Mouse (Mus musculus) kidney, adult 2 months (tissue): ENCODE results near the gene Snx11. TPM values are rescaled to one million over a fixed set of nuclear protein-coding genes. Genes with fewer than 3 reads are reported as not detected.

Source experiments
- DNase-seq: peaks from one replicate; pipeline ENCODE4 v3.0.0; 2021
- H3K27ac ChIP-seq: fragments of 200-500 bp; 2 replicates; pipeline ENCODE4 v1.5.1; 2012; ENCODE audit warnings: low read depth, low read length, control low read depth, inconsistent platforms; ENCODE audit not compliant: insufficient read depth
- H3K27me3 ChIP-seq: fragments of 200-500 bp; replicated peaks from 2 replicates; pipeline ENCODE4 v1.6.1; 2012; ENCODE audit warnings: mild to moderate bottlenecking, moderate library complexity, low read length, inconsistent platforms; ENCODE audit not compliant: control insufficient read depth, insufficient read depth
- H3K36me3 ChIP-seq: fragments of 200-500 bp; 2 replicates; pipeline ENCODE4 v1.6.1; 2012; ENCODE audit warnings: mild to moderate bottlenecking, moderate library complexity, low read length, inconsistent platforms; ENCODE audit not compliant: control insufficient read depth, insufficient read depth
- H3K4me1 ChIP-seq: fragments of 200-500 bp; 2 replicates; pipeline ENCODE4 v1.6.1; 2011; ENCODE audit warnings: low read length; ENCODE audit not compliant: control insufficient read depth, insufficient read depth
- H3K4me3 ChIP-seq: fragments of 200-500 bp; 2 replicates; pipeline ENCODE4 v1.5.1; 2011; ENCODE audit warnings: mild to moderate bottlenecking, low read depth, low read length, control low read depth; ENCODE audit not compliant: insufficient read depth
- CTCF ChIP-seq: fragments of 200-500 bp; conservative IDR thresholded peaks from 2 replicates; pipeline ENCODE4 v1.5.1; 2011; ENCODE audit warnings: low read depth, mild to moderate bottlenecking, control low read depth, low read length, moderate library complexity, mixed read lengths; ENCODE audit not compliant: insufficient read depth, insufficient read length
- POLR2A ChIP-seq: fragments of 200-500 bp; IDR thresholded peaks from one replicate; pipeline ENCODE4 v1.6.1; 2011; ENCODE audit warnings: low read depth, low read length, control low read depth
- WGBS: fragments of 180-500 bp; shearing (Covaris S2); methylation state at CpG from one replicate; pipeline ENCODE4 v1.1.7; 2018; 5-methylcytosine and 5-hydroxymethylcytosine counted together
- polyA plus RNA-seq: library from polyadenylated mRNA; depleted of rRNA; stranded (reverse); fragments of >200 nt; gene quantifications from 2 replicates; pipeline ENCODE4 v1.2.3, GENCODE M21; 2012

The Snx11 gene
- polyA plus RNA-seq, 1 experiment: 13.7 TPM

DNA sequence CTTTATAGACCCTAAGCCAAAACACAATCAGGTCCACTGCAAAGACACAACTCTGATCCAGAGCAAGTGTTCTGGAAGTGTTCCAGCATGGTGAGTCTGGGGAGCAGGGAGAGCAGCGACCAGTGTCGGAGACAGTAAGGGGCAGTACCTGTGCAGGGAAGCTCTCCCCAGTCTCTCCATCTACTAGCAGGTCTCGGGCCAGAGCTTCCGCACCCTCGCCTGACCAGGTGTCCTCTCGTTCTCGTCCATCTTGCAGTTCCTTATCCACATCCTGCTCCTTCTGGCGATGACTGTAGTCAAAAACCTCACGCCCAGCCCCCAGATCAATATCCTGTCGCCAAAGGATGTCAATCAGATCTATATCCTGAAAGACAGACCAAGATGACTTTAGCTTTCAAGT lies 44.6 kb upstream of the Snx11 start:
- H3K27ac ChIP-seq: no peak overlapping the region
- TF ChIP-seq CTCF: no peak
- peaks cover 3% of the 10 kb centered on the region; the same call in 1 of the 2 replicates for H3K36me3 ChIP-seq
- peaks cover 32% of the 10 kb centered on the region for H3K4me1 ChIP-seq
- H3K4me3 ChIP-seq: no peak overlapping the region
- H3K27me3 ChIP-seq: no peaks in the 10 kb centered on the region
- WGBS: 84% methylated on average over 10 of the region's 10 CpGs
- no peak for DNase-seq

GRCm38 (mm10) chr11:96818128-96818710 lies 40.9 kb upstream of the Snx11 start:
- WGBS: 76% methylated on average over 8 of the region's 8 CpGs
- Histone ChIP-seq H3K27me3 (no peaks in the 10 kb centered on the region), H3K4me3 (no peak overlapping the region), H3K36me3 (peaks cover 5% of the 10 kb centered on the region), H3K4me1 (peaks cover 13% of the 10 kb centered on the region; the same call in 1 of the 2 replicates), H3K27ac (no peak overlapping the region)
- no peak for TF ChIP-seq CTCF
- no peak for TF ChIP-seq POLR2A
- DNase-seq: no peak

DNA sequence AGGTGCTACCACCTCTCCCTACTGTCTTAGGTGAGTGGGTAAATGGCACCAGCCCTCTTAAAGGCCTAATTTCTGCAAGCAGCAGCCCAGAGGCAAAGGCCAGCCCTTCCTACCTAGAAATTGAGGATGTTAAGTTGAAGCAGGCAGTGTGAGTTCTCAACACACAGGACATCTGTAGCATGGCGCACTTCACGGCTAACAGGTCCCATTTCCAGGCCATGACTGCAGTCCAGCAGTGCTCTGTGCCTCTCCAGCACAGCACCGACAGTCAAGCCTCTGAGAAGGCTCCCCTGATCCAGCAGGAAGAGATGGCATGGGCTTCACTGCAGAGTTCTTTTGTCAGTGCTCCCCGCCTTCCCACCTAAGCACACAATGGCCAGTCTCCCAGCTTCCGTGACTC lies 39.6 kb upstream of the Snx11 start:
- DNase-seq: no peak
- TF ChIP-seq CTCF (no peak), POLR2A (no peak)

DNA sequence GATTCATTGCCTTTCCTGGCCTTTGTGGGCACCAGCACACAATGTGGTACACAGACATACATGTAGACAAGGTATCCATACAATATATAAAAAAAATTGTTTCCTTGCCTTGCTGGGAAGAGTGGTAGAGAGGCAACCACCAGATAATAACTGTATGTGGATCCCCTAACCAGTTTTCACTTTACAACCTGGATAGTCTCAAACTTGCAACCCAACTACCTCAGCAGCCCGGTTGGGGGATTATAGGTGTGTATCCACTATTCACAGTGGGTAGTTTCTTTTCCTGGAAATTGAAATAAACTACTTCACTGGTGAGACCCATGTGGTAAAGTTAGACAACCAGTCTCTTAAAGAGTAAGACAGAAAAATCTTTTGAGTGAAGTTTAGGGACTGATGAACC lies 39.1 kb upstream of the Snx11 start:
- TF ChIP-seq CTCF (no peak), POLR2A (no peak)
- Histone ChIP-seq H3K27ac (no peak overlapping the region), H3K4me3 (no peak overlapping the region), H3K36me3 (peaks cover 5% of the 10 kb centered on the region), H3K4me1 (no peaks in the 10 kb centered on the region), H3K27me3 (no peaks in the 10 kb centered on the region)
- DNase-seq: no peak
- WGBS: 92% methylated on average over 1 of the region's 1 CpGs

More for the DNA sequence above, 39.6 kb upstream of the Snx11 start:
- Histone ChIP-seq H3K27ac (no peak overlapping the region), H3K4me3 (no peak overlapping the region), H3K27me3 (no peaks in the 10 kb centered on the region), H3K4me1 (peaks cover under 1% of the 10 kb centered on the region; the same call in 1 of the 2 replicates), H3K36me3 (peaks cover 5% of the 10 kb centered on the region)
- 85% methylated on average over 5 of the region's 5 CpGs for WGBS

GRCm38 (mm10) chr11:96815895-96816294 lies 38.5 kb upstream of the Snx11 start:
- Histone ChIP-seq H3K36me3 (peaks cover 5% of the 10 kb centered on the region), H3K27me3 (no peaks in the 10 kb centered on the region), H3K4me1 (no peaks in the 10 kb centered on the region), H3K4me3 (no peak overlapping the region), H3K27ac (no peak overlapping the region)
- DNase-seq: no peak
- no peak for TF ChIP-seq POLR2A
- TF ChIP-seq CTCF: no peak
- 99% methylated on average over 2 of the region's 2 CpGs for WGBS

GRCm38 (mm10) chr11:96814443-96814842 lies 37.1 kb upstream of the Snx11 start:
- Histone ChIP-seq H3K4me1 (no peaks in the 10 kb centered on the region), H3K4me3 (no peak overlapping the region), H3K27me3 (no peaks in the 10 kb centered on the region), H3K27ac (no peak overlapping the region), H3K36me3 (peaks cover 5% of the 10 kb centered on the region)
- 65% methylated on average over 2 of the region's 2 CpGs for WGBS
- no peak for TF ChIP-seq CTCF
- no peak for TF ChIP-seq POLR2A
- DNase-seq: no peak

- Histone ChIP-seq H3K27ac (no peak overlapping the region), H3K27me3 (no peaks in the 10 kb centered on the region), H3K4me1 (no peaks in the 10 kb centered on the region), H3K4me3 (no peak overlapping the region), H3K36me3 (peaks cover 8% of the 10 kb centered on the region)
- no peak for DNase-seq
- WGBS: 86% methylated on average over 5 of the region's 5 CpGs
- TF ChIP-seq CTCF (no peak), POLR2A (no peak)
These were observed 36.6 kb upstream of the Snx11 start for GRCm38 (mm10) chr11:96813920-96814319.
